Mouse (Mus musculus): ENCODE data around the gene Nbea.
"Not testable (repeated sequence)": the region's sequence is repeated elsewhere in the genome, so short reads cannot be mapped to it uniquely, and the experiment has no call there.

The Nbea gene

GRCm38 (mm10) chr3:55661678-55662445 lies 521.6 kb downstream of the Nbea start:
- in situ Hi-C loops (cut with MboI): no loop called here

- in situ Hi-C loops (cut with MboI): no loop called here
Observed at GRCm38 (mm10) chr3:55660261-55660838, 523.2 kb downstream of the Nbea start.

GRCm38 (mm10) chr3:55659558-55660215 lies 523.8 kb downstream of the Nbea start:
- in situ Hi-C loops (cut with MboI): no loop called here

GRCm38 (mm10) chr3:55652321-55652720 lies 531.2 kb downstream of the Nbea start:
- in situ Hi-C loops (cut with MboI): no loop called here

GRCm38 (mm10) chr3:55651877-55652276 lies 531.6 kb downstream of the Nbea start:
- in situ Hi-C loops (cut with MboI): no loop called here

- in situ Hi-C loops (cut with MboI): no loop called here
Observed at GRCm38 (mm10) chr3:55649541-55649940, 534.0 kb downstream of the Nbea start.

- in situ Hi-C loops (cut with MboI): no loop called here
Observed at GRCm38 (mm10) chr3:55648299-55648698, 535.2 kb downstream of the Nbea start.

GRCm38 (mm10) chr3:55647176-55647575 lies 536.3 kb downstream of the Nbea start:
- in situ Hi-C loops (cut with MboI): no loop called here

- in situ Hi-C loops (cut with MboI): no loop called here
Observed at GRCm38 (mm10) chr3:55646437-55646836, 537.1 kb downstream of the Nbea start.

GRCm38 (mm10) chr3:55644035-55644618 lies 539.4 kb downstream of the Nbea start:
- in situ Hi-C loops (cut with MboI): no loop called here

- in situ Hi-C loops (cut with MboI): no loop called here
Observed at GRCm38 (mm10) chr3:55637660-55638059, 545.8 kb downstream of the Nbea start.

- in situ Hi-C loops (cut with MboI): no loop called here
Observed at GRCm38 (mm10) chr3:55635542-55636172, 547.8 kb downstream of the Nbea start.

- in situ Hi-C loops (cut with MboI): no loop called here
Observed at GRCm38 (mm10) chr3:55627054-55627453, 556.4 kb downstream of the Nbea start.

GRCm38 (mm10) chr3:55621958-55622357 lies 561.5 kb downstream of the Nbea start:
- in situ Hi-C loops (cut with MboI): not testable (repeated sequence)

- in situ Hi-C loops (cut with MboI): no loop called here
Observed at GRCm38 (mm10) chr3:55618396-55618795, 565.1 kb downstream of the Nbea start.

- in situ Hi-C loops (cut with MboI): no loop called here
Observed at GRCm38 (mm10) chr3:55612459-55613115, 570.9 kb downstream of the Nbea start.

- in situ Hi-C loops (cut with MboI): no loop called here
Observed at GRCm38 (mm10) chr3:55612023-55612422, 571.5 kb downstream of the Nbea start.

GRCm38 (mm10) chr3:55610191-55610590 lies 573.3 kb downstream of the Nbea start:
- in situ Hi-C loops (cut with MboI): no loop called here

- in situ Hi-C loops (cut with MboI): no loop called here
Observed at GRCm38 (mm10) chr3:55600286-55600685, 583.2 kb downstream of the Nbea start.

GRCm38 (mm10) chr3:55599366-55600085 lies 584.0 kb downstream of the Nbea start:
- in situ Hi-C loops (cut with MboI): no loop called here

GRCm38 (mm10) chr3:55598681-55599080 lies 584.8 kb downstream of the Nbea start:
- in situ Hi-C loops (cut with MboI): no loop called here
